Mouse (Mus musculus) spleen, postnatal 36 days (tissue): ENCODE data around the gene Pm20d2.
A peak's percentile ranks its signal among the peaks of the same experiment; 100 is the strongest.

Source experiments
- DNase-seq, 2 experiments: peaks; one replicate each; pipeline ENCODE4 v3.0.0; 2022; ENCODE audit warnings: low spot score in 2 of 2, mixed read lengths in 1 of 2

The Pm20d2 gene

DNA sequence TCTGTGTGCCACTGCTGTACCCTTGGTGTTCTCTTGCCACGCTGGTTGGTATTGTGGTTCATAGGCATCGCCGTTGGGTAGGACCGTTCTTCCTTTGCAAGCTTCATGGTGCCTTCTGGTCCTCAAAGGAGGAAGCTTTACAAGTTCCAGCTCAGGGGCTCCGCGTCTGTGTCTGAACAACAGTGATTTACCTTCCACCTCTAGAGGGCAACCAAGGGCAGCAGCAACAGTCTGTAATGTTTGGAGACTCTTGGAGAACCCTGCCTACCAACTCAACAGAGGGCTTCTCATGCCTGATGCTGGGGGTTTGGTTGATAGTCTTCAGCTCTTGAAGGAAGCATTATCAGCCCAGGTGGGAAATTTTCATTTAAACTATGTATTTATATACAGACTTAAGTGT lies 65.0 kb downstream of the Pm20d2 start:
- DNase-seq, result peak; percentile 50 to 66
